Mouse (Mus musculus) embryonic facial prominence, embryonic 10.5 days (tissue): ENCODE measurements at regions not wholly inside any gene's neighbourhood (a gene's known extent, or its start where the extent isn't known, plus 50 kb on each side); places are given as distances from the start of the nearest gene placed in this dataset.

Source experiments
- DNase-seq: peaks from one replicate; pipeline ENCODE4 v3.0.0-alpha.2; 2017; ENCODE audit warnings: low spot score
- H3K27ac ChIP-seq: fragments of 300-500 bp; sonication (generic); replicated peaks from 2 replicates; pipeline ENCODE4 v1.5.1; 2016; ENCODE audit warnings: mild to moderate bottlenecking
- H3K27me3 ChIP-seq: fragments of 300-500 bp; sonication (generic); replicated peaks from 2 replicates; pipeline ENCODE4 v1.6.1; 2016; ENCODE audit warnings: low read depth, mild to moderate bottlenecking; ENCODE audit not compliant: poor library complexity, severe bottlenecking
- H3K36me3 ChIP-seq: fragments of 300-500 bp; sonication (generic); replicated peaks from 2 replicates; pipeline ENCODE4 v1.6.1; 2016; ENCODE audit warnings: mild to moderate bottlenecking, moderate library complexity
- H3K4me1 ChIP-seq: fragments of 300-500 bp; sonication (generic); 2 replicates; pipeline ENCODE4 v1.6.1; 2016
- H3K4me3 ChIP-seq: fragments of 300-500 bp; sonication (generic); 2 replicates; pipeline ENCODE4 v1.5.1; 2016; ENCODE audit warnings: mild to moderate bottlenecking, moderate library complexity
- H3K9me3 ChIP-seq: fragments of 300-500 bp; sonication (generic); 2 replicates; pipeline ENCODE4 v1.6.1; 2016; ENCODE audit warnings: mild to moderate bottlenecking
- WGBS: fragments of 180-500 bp; shearing (Covaris S2); methylation state at CpG from one replicate; pipeline ENCODE4 v1.1.7; 2016; 5-methylcytosine and 5-hydroxymethylcytosine counted together

GRCm38 (mm10) chr5:133142401-133143115, 599.4 kb upstream of the Auts2 start:
- WGBS = 86% methylated on average over 11 of the region's 11 CpGs

DNA sequence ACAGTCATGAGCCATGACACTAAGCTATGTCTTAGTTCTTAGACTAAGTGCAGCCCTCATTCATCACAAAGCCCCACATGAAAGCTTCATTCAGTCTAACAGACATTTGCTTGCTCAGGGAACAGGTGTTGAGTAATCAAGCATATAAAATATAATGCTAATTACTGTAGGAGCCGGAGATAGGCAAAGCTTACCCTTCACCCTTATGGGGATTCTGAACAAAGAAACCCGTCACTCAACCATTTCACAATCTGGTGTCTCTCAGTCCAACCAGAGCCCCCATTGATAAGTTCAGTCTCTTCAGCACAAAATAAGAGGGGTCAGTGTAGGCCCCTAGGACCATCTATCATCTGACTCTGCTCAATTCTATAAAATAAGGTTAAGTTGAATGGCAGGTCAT, 587.9 kb upstream of the Auts2 start:
- Histone ChIP-seq H3K4me1 (no peaks in the 10 kb centered on the region), H3K9me3 (no peaks in the 10 kb centered on the region), H3K27ac (no peak overlapping the region), H3K36me3 (no peaks in the 10 kb centered on the region), H3K4me3 (no peak overlapping the region), H3K27me3 (no peaks in the 10 kb centered on the region)
- WGBS = 85% methylated on average over 2 of the region's 2 CpGs
- DNase-seq = no peak

More at GRCm38 (mm10) chr5:133142401-133143115, 599.4 kb upstream of the Auts2 start:
- no peak overlapping the region for H3K4me3 ChIP-seq
- no peaks in the 10 kb centered on the region for H3K36me3 ChIP-seq
- H3K4me1 ChIP-seq = no peaks in the 10 kb centered on the region
- no peak overlapping the region for H3K27ac ChIP-seq
- H3K9me3 ChIP-seq = no peaks in the 10 kb centered on the region
- H3K27me3 ChIP-seq = no peaks in the 10 kb centered on the region
- no peak for DNase-seq

GRCm38 (mm10) chr5:133130316-133130715, 587.2 kb upstream of the Auts2 start:
- H3K27ac ChIP-seq = no peak overlapping the region
- WGBS = 71% methylated on average over 6 of the region's 6 CpGs
- DNase-seq = no peak

GRCm38 (mm10) chr5:133124223-133124622, 581.1 kb upstream of the Auts2 start:
- Histone ChIP-seq H3K9me3 (no peaks in the 10 kb centered on the region), H3K36me3 (no peaks in the 10 kb centered on the region), H3K27me3 (no peaks in the 10 kb centered on the region), H3K4me1 (no peaks in the 10 kb centered on the region), H3K27ac (no peak overlapping the region), H3K4me3 (no peak overlapping the region)
- 93% methylated on average over 2 of the region's 2 CpGs for WGBS
- DNase-seq = no peak

More at GRCm38 (mm10) chr5:133130316-133130715, 587.2 kb upstream of the Auts2 start:
- Histone ChIP-seq H3K4me3 (no peak overlapping the region), H3K27me3 (no peaks in the 10 kb centered on the region), H3K36me3 (no peaks in the 10 kb centered on the region), H3K9me3 (no peaks in the 10 kb centered on the region), H3K4me1 (no peaks in the 10 kb centered on the region)

GRCm38 (mm10) chr5:133113946-133114345, 570.8 kb upstream of the Auts2 start:
- Histone ChIP-seq H3K4me3 (no peak overlapping the region), H3K27ac (no peak overlapping the region), H3K36me3 (no peaks in the 10 kb centered on the region), H3K27me3 (no peaks in the 10 kb centered on the region), H3K4me1 (no peaks in the 10 kb centered on the region), H3K9me3 (no peaks in the 10 kb centered on the region)
- 89% methylated on average over 4 of the region's 4 CpGs for WGBS
- DNase-seq = no peak

DNA sequence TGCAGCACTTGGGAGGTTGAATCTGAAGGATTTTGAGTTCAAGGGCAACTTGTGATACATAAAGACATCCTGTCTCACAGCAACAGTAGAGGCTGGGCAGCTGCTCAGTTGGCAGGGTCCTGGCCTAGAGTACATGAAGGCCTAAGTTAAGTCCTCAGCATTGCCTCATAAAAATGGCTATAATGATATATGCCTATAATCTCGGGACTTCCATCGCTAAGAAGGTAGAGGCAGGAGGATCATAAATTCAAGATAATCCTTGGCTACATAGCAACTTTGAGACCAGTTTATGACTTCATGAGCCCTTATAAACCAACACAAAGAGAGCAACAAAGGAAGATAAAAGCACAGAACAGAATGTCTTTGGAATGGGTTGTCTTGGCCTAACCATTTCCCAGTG, 570.0 kb upstream of the Auts2 start:
- Histone ChIP-seq H3K9me3 (no peaks in the 10 kb centered on the region), H3K36me3 (no peaks in the 10 kb centered on the region), H3K4me1 (no peaks in the 10 kb centered on the region), H3K27ac (no peak overlapping the region), H3K4me3 (no peak overlapping the region), H3K27me3 (no peaks in the 10 kb centered on the region)
- no peak for DNase-seq
- 94% methylated on average over 2 of the region's 2 CpGs for WGBS

DNA sequence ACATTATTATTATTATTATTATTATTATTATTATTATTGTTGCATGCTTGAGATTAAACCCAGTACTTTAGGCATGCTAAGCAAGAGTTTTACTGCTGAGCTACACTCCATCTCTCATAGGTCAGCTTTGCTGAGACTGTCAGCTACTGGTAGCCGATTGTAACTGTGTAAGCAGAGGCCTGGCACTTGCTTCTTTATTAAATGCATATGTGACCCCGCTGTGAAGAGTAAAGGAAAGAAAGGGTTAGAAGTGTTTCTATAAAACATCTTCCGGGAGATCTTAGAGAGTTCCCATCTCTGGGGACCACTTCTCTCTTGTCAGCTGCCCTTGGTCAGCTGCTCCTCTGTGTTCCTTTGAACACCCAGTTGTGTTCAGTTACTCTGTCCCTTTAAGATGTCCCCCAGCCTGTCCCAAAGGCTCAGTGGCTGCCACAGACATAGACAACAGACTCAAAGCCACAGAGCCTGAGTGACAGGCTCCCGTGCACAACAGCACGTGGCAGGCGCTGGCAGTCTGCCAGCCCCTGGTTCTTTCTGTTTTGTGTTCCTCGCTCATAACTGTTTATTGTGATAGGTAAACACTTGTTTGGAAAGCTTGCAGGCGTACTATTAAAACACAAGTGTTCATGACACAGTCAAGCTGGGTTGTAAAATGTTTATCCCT, 563.7 kb upstream of the Auts2 start:
- Histone ChIP-seq H3K36me3 (no peaks in the 10 kb centered on the region), H3K9me3 (no peaks in the 10 kb centered on the region), H3K4me3 (no peak overlapping the region), H3K4me1 (peaks cover 7% of the 10 kb centered on the region), H3K27me3 (no peaks in the 10 kb centered on the region), H3K27ac (peak overlapping the region; percentile 10; the same call in 1 of the 2 replicates)
- 35% methylated on average over 8 of the region's 8 CpGs for WGBS
- DNase-seq = peak; percentile 50

DNA sequence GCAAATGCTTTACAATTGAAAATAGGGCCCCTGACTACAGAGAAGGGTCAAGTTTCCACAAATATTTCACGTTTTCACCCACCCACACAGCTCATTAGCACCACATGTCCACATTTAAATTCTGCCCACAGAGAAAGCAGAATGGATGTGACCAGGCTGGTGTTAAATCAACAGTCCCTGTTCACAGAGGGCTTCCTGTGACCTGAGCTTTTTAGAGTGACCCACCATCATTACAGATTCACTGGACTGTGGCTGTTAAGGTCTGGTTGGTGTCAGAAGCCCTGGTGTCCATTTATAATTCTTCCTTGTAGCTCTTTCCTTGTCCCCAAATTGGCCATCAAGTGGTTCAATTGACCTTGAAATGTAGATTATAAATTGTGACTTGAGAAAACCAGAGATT, 553.2 kb upstream of the Auts2 start:
- Histone ChIP-seq H3K9me3 (no peaks in the 10 kb centered on the region; the same call in 1 of the 2 replicates), H3K4me1 (peaks cover 13% of the 10 kb centered on the region), H3K27ac (no peak overlapping the region), H3K4me3 (no peak overlapping the region), H3K27me3 (0 out of 2 replicates have a peak, but pooled peaks cover 7% of the 10 kb centered on the region), H3K36me3 (no peaks in the 10 kb centered on the region)
- no peak for DNase-seq
- 25% methylated on average over 1 of the region's 1 CpGs for WGBS

DNA sequence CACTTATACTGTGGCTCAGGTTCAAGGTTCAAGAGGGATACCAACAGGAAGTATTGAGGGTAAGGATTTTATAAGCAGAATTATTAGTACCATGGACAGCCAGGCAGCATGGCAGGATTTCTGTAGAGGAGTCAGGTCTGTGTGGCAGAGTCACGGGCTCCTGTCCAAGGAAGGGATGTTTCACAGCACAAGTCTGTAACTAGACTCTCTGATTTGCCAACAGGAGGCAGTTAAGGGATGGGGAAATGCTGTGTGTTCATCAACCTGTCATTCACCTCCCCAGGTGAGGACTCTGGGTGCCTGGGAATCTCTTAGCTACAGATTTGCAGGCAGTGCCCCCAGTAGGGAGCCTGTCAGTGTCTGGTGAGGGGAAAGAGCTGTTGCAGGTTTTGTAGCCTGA, 541.7 kb upstream of the Auts2 start:
- no peaks in the 10 kb centered on the region for H3K27me3 ChIP-seq
- H3K4me1 ChIP-seq = peaks cover under 1% of the 10 kb centered on the region; the same call in 1 of the 2 replicates

GRCm38 (mm10) chr5:133080751-133081150, 537.6 kb upstream of the Auts2 start:
- Histone ChIP-seq H3K4me3 (no peak overlapping the region), H3K9me3 (no peaks in the 10 kb centered on the region), H3K36me3 (no peaks in the 10 kb centered on the region), H3K27ac (no peak overlapping the region), H3K4me1 (peaks cover 14% of the 10 kb centered on the region), H3K27me3 (no peaks in the 10 kb centered on the region)
- 88% methylated on average over 2 of the region's 2 CpGs for WGBS
- DNase-seq = no peak

More for the DNA sequence above, 541.7 kb upstream of the Auts2 start:
- Histone ChIP-seq H3K9me3 (no peaks in the 10 kb centered on the region), H3K36me3 (no peaks in the 10 kb centered on the region), H3K4me3 (no peak overlapping the region), H3K27ac (no peak overlapping the region)
- DNase-seq = no peak
- WGBS = 91% methylated on average over 1 of the region's 1 CpGs

- Histone ChIP-seq H3K36me3 (no peaks in the 10 kb centered on the region), H3K9me3 (no peaks in the 10 kb centered on the region), H3K4me3 (no peak overlapping the region), H3K4me1 (peaks cover 14% of the 10 kb centered on the region), H3K27ac (no peak overlapping the region), H3K27me3 (no peaks in the 10 kb centered on the region)
- 80% methylated on average over 3 of the region's 3 CpGs for WGBS
- DNase-seq = no peak
Measured at GRCm38 (mm10) chr5:133078916-133079315, 535.8 kb upstream of the Auts2 start.

GRCm38 (mm10) chr5:133078390-133078789, 535.2 kb upstream of the Auts2 start:
- 80% methylated on average over 4 of the region's 4 CpGs for WGBS

GRCm38 (mm10) chr5:133073317-133073716, 530.2 kb upstream of the Auts2 start:
- DNase-seq = no peak
- Histone ChIP-seq H3K27me3 (no peaks in the 10 kb centered on the region), H3K4me3 (no peak overlapping the region), H3K4me1 (0 out of 2 replicates have a peak, but pooled peaks cover 4% of the 10 kb centered on the region), H3K9me3 (no peaks in the 10 kb centered on the region), H3K36me3 (no peaks in the 10 kb centered on the region), H3K27ac (no peak overlapping the region)
- WGBS = 44% methylated on average over 2 of the region's 2 CpGs

More at GRCm38 (mm10) chr5:133078390-133078789, 535.2 kb upstream of the Auts2 start:
- H3K36me3 ChIP-seq = no peaks in the 10 kb centered on the region
- DNase-seq = no peak
- no peaks in the 10 kb centered on the region for H3K9me3 ChIP-seq
- H3K4me3 ChIP-seq = no peak overlapping the region
- peaks cover 14% of the 10 kb centered on the region for H3K4me1 ChIP-seq
- H3K27ac ChIP-seq = no peak overlapping the region
- no peaks in the 10 kb centered on the region for H3K27me3 ChIP-seq
